In the genomic region with DNA sequence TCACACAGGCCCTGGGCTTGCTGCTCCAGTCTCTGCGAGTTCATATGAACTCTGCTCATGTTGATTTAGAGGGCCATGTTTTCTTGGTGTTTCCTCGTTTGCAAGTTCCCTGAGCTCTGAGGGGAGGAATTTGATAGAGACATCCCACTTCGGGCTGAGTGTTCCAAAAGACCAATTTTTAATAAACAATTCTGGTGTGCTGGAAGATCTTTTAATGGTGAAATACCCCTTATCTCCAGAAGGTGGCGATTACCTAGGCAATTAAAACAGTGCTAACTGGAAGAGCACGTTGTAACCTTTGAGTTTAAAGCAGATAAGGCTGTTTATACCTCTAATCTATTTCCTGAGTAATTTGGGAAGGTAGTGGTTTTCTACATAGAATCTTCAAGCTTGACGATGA, we compare ENCODE assay signal across 10 mouse cellular contexts. TPM values are rescaled to one million over a fixed set of nuclear protein-coding genes. Genes with fewer than 3 reads are reported as not detected.
A peak's percentile ranks its signal among the peaks of the same experiment; 100 is the strongest.
DNase-seq lines count a peak whose midpoint lies in the region; TF ChIP-seq lines count a peak whose summit lies in the region.
"Had no signal": no experiment of that assay in that cellular context is flagged by ENCODE, and none has a peak within 500 bp of the region (broad histone marks: within the 10 kb centered on the region; RNA-seq: fewer than 3 reads in every experiment).

No protein-coding gene starts in this region.

- no peaks in the 10 kb centered on the region for H3K36me3 ChIP-seq in limb, embryonic 10.5 days
- no peaks in the 10 kb centered on the region for H3K36me3 ChIP-seq in forebrain, embryonic 10.5 days (replicated peaks)
- H3K36me3 ChIP-seq: embryonic facial prominence, embryonic 15.5 days; neural tube, embryonic 12.5 days had no signal

- TF ChIP-seq CTCF in cerebellum, adult 2 months (IDR thresholded peaks at IDR 0.05; ENCODE audit: borderline replicate concordance, insufficient read depth, low read depth, low read length): peak; percentile 34; the same call in 1 of the 2 replicates

- H3K4me3 ChIP-seq in cerebellum, adult 2 months (replicated peaks; ENCODE audit: insufficient read depth, low read depth, low read length): no peak overlapping the region
- no peak overlapping the region for H3K4me3 ChIP-seq in limb, embryonic 10.5 days
- H3K4me3 ChIP-seq in forebrain, embryonic 10.5 days: no peak overlapping the region
- H3K4me3 ChIP-seq: embryonic facial prominence, embryonic 15.5 days; neural tube, embryonic 12.5 days had no signal

- 22% methylated on average over 6 of the region's 6 CpGs for WGBS in cerebellum, adult 2 months
- WGBS in limb, embryonic 10.5 days: 26% methylated on average over 6 of the region's 6 CpGs
- WGBS in forebrain, embryonic 10.5 days: 31% methylated on average over 6 of the region's 6 CpGs

- DNase-seq in cerebellum, adult 2 months: peak in 1 of 2 experiments; percentile 21
- DNase-seq in cerebellum, postnatal 36 days: no peak
- peak; percentile 16 for DNase-seq in kidney, postnatal 14 days
- DNase-seq in kidney, adult 11 months: no peak
- DNase-seq in MN1 (ENCODE audit: low spot score): peak; percentile 57
- DNase-seq in limb, embryonic 10.5 days (ENCODE audit: low spot score): peak; percentile 31
- DNase-seq in adrenal gland, postnatal 36 days: no peak
- DNase-seq in forebrain, embryonic 10.5 days (ENCODE audit: extremely low spot score, low spot score): no peak

- no peaks in the 10 kb centered on the region for H3K27me3 ChIP-seq in cerebellum, adult 2 months (ENCODE audit: control insufficient read depth, insufficient read depth, low read length)
- H3K27me3 ChIP-seq in limb, embryonic 10.5 days (ENCODE audit: low read depth, poor library complexity, severe bottlenecking): peaks cover 6% of the 10 kb centered on the region; the same call in 1 of the 2 replicates
- H3K27me3 ChIP-seq in forebrain, embryonic 10.5 days (ENCODE audit: poor library complexity, severe bottlenecking): 0 out of 2 replicates have a peak, but pooled peaks cover 8% of the 10 kb centered on the region
- H3K27me3 ChIP-seq: embryonic facial prominence, embryonic 15.5 days; neural tube, embryonic 12.5 days had no signal

- no peaks in the 10 kb centered on the region for H3K9me3 ChIP-seq in limb, embryonic 10.5 days (replicated peaks)
- no peaks in the 10 kb centered on the region for H3K9me3 ChIP-seq in forebrain, embryonic 10.5 days
- H3K9me3 ChIP-seq: embryonic facial prominence, embryonic 15.5 days; neural tube, embryonic 12.5 days had no signal

- no peaks in the 10 kb centered on the region for H3K4me1 ChIP-seq in cerebellum, adult 2 months (ENCODE audit: control insufficient read depth, insufficient read depth, low read length)
- peaks cover 11% of the 10 kb centered on the region for H3K4me1 ChIP-seq in limb, embryonic 10.5 days
- H3K4me1 ChIP-seq in forebrain, embryonic 10.5 days: peaks cover 14% of the 10 kb centered on the region

- no peak for TF ChIP-seq POLR2A in cerebellum, adult 2 months (IDR thresholded peaks at IDR 0.05; ENCODE audit: borderline replicate concordance, insufficient read depth, low read length)

- H3K27ac ChIP-seq in cerebellum, adult 2 months (ENCODE audit: insufficient read depth, low read length): no peak overlapping the region
- H3K27ac ChIP-seq in limb, embryonic 10.5 days: no peak overlapping the region
- H3K27ac ChIP-seq in forebrain, embryonic 10.5 days: no peak overlapping the region
- H3K27ac ChIP-seq: embryonic facial prominence, embryonic 15.5 days; neural tube, embryonic 12.5 days had no signal

RNA-seq across cellular contexts. Expression of gene Shq1, which starts 4.0 kb away (rescaled TPM):
- 3.6 and 3.8 TPM in 2 replicates for polyA plus RNA-seq in cerebellum, adult 2 months (2012; rRNA removed)
- polyA plus RNA-seq in limb, embryonic 10.5 days (2016; fragmentation: Nextera tagmentation; extraction: Ambion mirVana): 21.8 and 22.9 TPM in 2 replicates
- 10 to 100 TPM; 10.3 to 11.4 TPM for total RNA-seq in adrenal gland, postnatal 36 days (2021)
- 26.5 and 27.4 TPM in 2 replicates for polyA plus RNA-seq in forebrain, embryonic 10.5 days (2016; fragmentation: Nextera tagmentation; extraction: Ambion mirVana)

RNA-seq across cellular contexts. Expression of gene Gxylt2, which starts 29.6 kb away (rescaled TPM):
- polyA plus RNA-seq in cerebellum, adult 2 months (2012; rRNA removed): 0.31 and 0.41 TPM in 2 replicates
- 2.4 and 4.4 TPM in 2 replicates for polyA plus RNA-seq in limb, embryonic 10.5 days (2016; fragmentation: Nextera tagmentation; extraction: Ambion mirVana)
- total RNA-seq in adrenal gland, postnatal 36 days (2021): under 1 TPM; 0.69 to 0.83 TPM
- 1.2 and 1.3 TPM in 2 replicates for polyA plus RNA-seq in forebrain, embryonic 10.5 days (2016; fragmentation: Nextera tagmentation; extraction: Ambion mirVana)

Comparison
In these comparisons a context has a peak if more than half of its experiments do, and no peak if none do; other contexts are left out.
1. DNase-seq: peak in kidney, postnatal 14 days (single experiment), MN1 (single experiment) and limb, embryonic 10.5 days (single experiment); none in cerebellum, postnatal 36 days (0 of 2), kidney, adult 11 months (single experiment), adrenal gland, postnatal 36 days (0 of 2) and forebrain, embryonic 10.5 days (single experiment).